ENCODE assay signal across 13 mouse cellular contexts in genomic region chr10:108447211-108447610, GRCm38 (mm10).
A peak's percentile ranks its signal among the peaks of the same experiment; 100 is the strongest.
DNase-seq lines count a peak whose midpoint lies in the region; ATAC-seq lines count a peak whose summit lies in the region.
"Had no signal": no experiment of that assay in that cellular context is flagged by ENCODE, and none has a peak within 500 bp of the region (broad histone marks: within the 10 kb centered on the region; RNA-seq: fewer than 3 reads in every experiment).

No protein-coding gene starts in this region.

- peak overlapping the region; percentile 58; the same call in 1 of the 2 replicates for H3K4me2 ChIP-seq in hindbrain, embryonic 14.5 days (replicated peaks)
- no peak overlapping the region for H3K4me2 ChIP-seq in hindbrain, embryonic 16.5 days (ENCODE audit: low read length)
- peak overlapping the region; percentile 68 for H3K4me2 ChIP-seq in liver, embryonic 12.5 days
- no peak overlapping the region for H3K4me2 ChIP-seq in midbrain, embryonic 13.5 days (replicated peaks)

- no peak overlapping the region for H3K9ac ChIP-seq in hindbrain, embryonic 14.5 days
- H3K9ac ChIP-seq in hindbrain, embryonic 16.5 days (ENCODE audit: low read depth, low read length): no peak overlapping the region
- H3K9ac ChIP-seq in liver, embryonic 12.5 days: no peak overlapping the region
- H3K9ac ChIP-seq in midbrain, embryonic 13.5 days (replicated peaks): no peak overlapping the region

- no peaks in the 10 kb centered on the region for H3K9me3 ChIP-seq in hindbrain, embryonic 14.5 days (ENCODE audit: control insufficient read depth, low read length)
- no peaks in the 10 kb centered on the region for H3K9me3 ChIP-seq in hindbrain, embryonic 16.5 days (ENCODE audit: control insufficient read depth, low read length)
- H3K9me3 ChIP-seq in liver, embryonic 12.5 days (replicated peaks): no peaks in the 10 kb centered on the region
- H3K9me3 ChIP-seq in midbrain, embryonic 13.5 days: no peaks in the 10 kb centered on the region
- H3K9me3 ChIP-seq: forebrain, embryonic 15.5 days; hindbrain, embryonic 15.5 days; limb, embryonic 15.5 days had no signal

- WGBS in hindbrain, embryonic 14.5 days: 81% methylated on average over 10 of the region's 10 CpGs
- 80% methylated on average over 10 of the region's 10 CpGs for WGBS in hindbrain, embryonic 16.5 days
- 22% methylated on average over 10 of the region's 10 CpGs for WGBS in liver, embryonic 12.5 days (ENCODE audit: insufficient replicate concordance)
- 82% methylated on average over 10 of the region's 10 CpGs for WGBS in midbrain, embryonic 13.5 days

- H3K4me1 ChIP-seq in hindbrain, embryonic 14.5 days (replicated peaks; ENCODE audit: control insufficient read depth, insufficient read depth, low read length): peaks cover 4% of the 10 kb centered on the region; the same call in 1 of the 2 replicates
- peaks cover 7% of the 10 kb centered on the region for H3K4me1 ChIP-seq in hindbrain, embryonic 16.5 days (ENCODE audit: control insufficient read depth, insufficient read depth, low read depth, low read length)
- H3K4me1 ChIP-seq in brown adipose tissue, adult 24 weeks (ENCODE audit: control insufficient read depth, insufficient read depth, insufficient read length, low read length): peaks cover 12% of the 10 kb centered on the region
- peaks cover 17% of the 10 kb centered on the region for H3K4me1 ChIP-seq in liver, embryonic 12.5 days
- peaks cover 13% of the 10 kb centered on the region; the same call in 1 of the 2 replicates for H3K4me1 ChIP-seq in midbrain, embryonic 13.5 days (replicated peaks)

- no peaks in the 10 kb centered on the region for H3K36me3 ChIP-seq in hindbrain, embryonic 14.5 days (replicated peaks; ENCODE audit: control insufficient read depth, insufficient read depth)
- no peaks in the 10 kb centered on the region for H3K36me3 ChIP-seq in hindbrain, embryonic 16.5 days (ENCODE audit: control insufficient read depth, insufficient read depth, low read length)
- no peaks in the 10 kb centered on the region for H3K36me3 ChIP-seq in liver, embryonic 12.5 days
- H3K36me3 ChIP-seq in midbrain, embryonic 13.5 days: no peaks in the 10 kb centered on the region
- H3K36me3 ChIP-seq: forebrain, embryonic 15.5 days; hindbrain, embryonic 15.5 days; limb, embryonic 15.5 days had no signal

- no peak for DNase-seq in hindbrain, embryonic 14.5 days (ENCODE audit: low spot score)
- DNase-seq in lung, postnatal 14 days: peak; percentile 33
- DNase-seq in cerebellum, adult 9-11 months: no peak
- DNase-seq: cerebellum, adult 11 months; midbrain, embryonic 14.5 days had no signal

- ATAC-seq in hindbrain, embryonic 14.5 days (ENCODE audit: low FRiP score): no peak
- no peak for ATAC-seq in hindbrain, embryonic 16.5 days
- peak; percentile 47 for ATAC-seq in liver, embryonic 12.5 days
- no peak for ATAC-seq in midbrain, embryonic 13.5 days
- ATAC-seq: CD4-positive, CD25-positive, alpha-beta regulatory T cell, adult 4 months had no signal

- no peak overlapping the region for H3K4me3 ChIP-seq in hindbrain, embryonic 14.5 days (replicated peaks; ENCODE audit: low read length)
- H3K4me3 ChIP-seq in hindbrain, embryonic 16.5 days (ENCODE audit: low read length): no peak overlapping the region
- no peak overlapping the region for H3K4me3 ChIP-seq in brown adipose tissue, adult 24 weeks (ENCODE audit: insufficient read depth, low read depth, low read length)
- no peak overlapping the region for H3K4me3 ChIP-seq in liver, embryonic 12.5 days
- H3K4me3 ChIP-seq in midbrain, embryonic 13.5 days (replicated peaks): no peak overlapping the region

- 0 out of 2 replicates have a peak, but pooled peaks cover 2% of the 10 kb centered on the region for H3K27me3 ChIP-seq in hindbrain, embryonic 14.5 days (ENCODE audit: control insufficient read depth, insufficient read depth, low read length)
- H3K27me3 ChIP-seq in hindbrain, embryonic 16.5 days (replicated peaks; ENCODE audit: control insufficient read depth, insufficient read depth, low read length): no peaks in the 10 kb centered on the region
- no peaks in the 10 kb centered on the region for H3K27me3 ChIP-seq in liver, embryonic 12.5 days (replicated peaks)
- peaks cover 12% of the 10 kb centered on the region for H3K27me3 ChIP-seq in midbrain, embryonic 13.5 days
- H3K27me3 ChIP-seq: forebrain, embryonic 15.5 days; hindbrain, embryonic 15.5 days; limb, embryonic 15.5 days had no signal

- no peak overlapping the region for H3K27ac ChIP-seq in hindbrain, embryonic 14.5 days
- H3K27ac ChIP-seq in hindbrain, embryonic 16.5 days (ENCODE audit: low read depth, low read length): no peak overlapping the region
- peak overlapping the region; percentile 97 for H3K27ac ChIP-seq in brown adipose tissue, adult 24 weeks (replicated peaks; ENCODE audit: low read depth, low read length)
- H3K27ac ChIP-seq in liver, embryonic 12.5 days: no peak overlapping the region
- H3K27ac ChIP-seq in midbrain, embryonic 13.5 days: no peak overlapping the region
- H3K27ac ChIP-seq: forebrain, embryonic 15.5 days; hindbrain, embryonic 15.5 days; limb, embryonic 15.5 days had no signal

Comparison
In these comparisons a context has a peak if more than half of its experiments do, and no peak if none do; other contexts are left out.
1. H3K4me2 ChIP-seq: peak in hindbrain, embryonic 14.5 days (single experiment) and liver, embryonic 12.5 days (single experiment); none in hindbrain, embryonic 16.5 days (single experiment) and midbrain, embryonic 13.5 days (single experiment).